Mouse (Mus musculus): Measurements from ENCODE around the gene Prr36. TPM values are rescaled to one million over a fixed set of nuclear protein-coding genes. Genes with fewer than 3 reads are reported as not detected.

Gene Prr36
- total and polyA plus RNA-seq, 3 experiments: 0.16 to 0.60 (median 0.36) TPM

DNA sequence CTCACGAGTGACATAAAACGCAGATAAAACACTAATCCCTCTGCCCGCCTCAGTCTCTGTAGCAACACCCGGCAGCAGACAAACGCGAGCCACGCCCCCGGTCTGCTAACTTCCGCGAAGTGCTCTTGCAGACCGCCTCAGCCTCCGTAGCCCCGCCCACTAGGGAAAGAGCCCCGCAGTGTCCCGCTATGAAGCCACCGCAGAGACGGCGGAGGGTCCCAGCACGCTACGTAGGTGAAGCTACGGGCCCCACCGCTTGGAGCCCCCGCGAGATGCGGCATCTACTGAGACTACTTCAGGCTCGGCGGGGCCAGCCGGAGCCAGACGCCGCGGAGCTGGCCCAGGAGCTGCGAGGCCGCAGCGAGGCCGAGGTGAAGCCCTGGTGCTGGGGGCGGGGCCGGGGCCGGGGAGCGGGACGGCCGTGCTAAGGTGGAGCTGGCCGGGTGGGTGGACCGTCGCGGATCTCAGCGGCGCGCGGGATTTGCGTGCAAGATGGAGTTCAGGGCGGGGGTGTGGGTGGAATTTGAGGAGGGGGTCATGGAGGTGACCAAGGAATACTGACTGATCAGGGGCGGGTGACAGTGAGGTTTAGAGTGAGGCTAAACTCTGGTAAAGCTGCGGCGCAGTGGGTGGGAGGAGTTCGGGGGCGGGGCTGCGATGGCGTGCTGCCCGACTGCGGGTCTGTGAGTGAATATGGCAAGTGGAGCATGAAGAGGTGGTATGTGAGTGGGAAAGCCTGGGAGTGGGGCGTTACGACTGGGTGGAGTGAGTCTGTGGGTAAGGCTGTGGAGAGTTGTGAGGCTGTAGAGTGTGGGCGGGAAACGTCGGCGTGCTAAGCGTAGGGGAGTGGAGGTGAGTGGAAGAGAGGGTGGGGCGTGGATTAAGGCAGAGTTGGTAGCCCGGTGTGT is 35.9 kb upstream of the Prr36 start, which contains the start of gene Snapc2:
TSS of gene Snapc2 (plus strand) at position 147 of the 908 bp plus-strand sequence.
- DNase-seq (ENCODE audit: low spot score): peak; percentile 85
- H3K36me3 ChIP-seq (replicated peaks): peaks cover 74% of the 10 kb centered on the region
- peak; percentile 84 for ATAC-seq (ENCODE audit: extremely low read depth, insufficient number of reproducible peaks, low FRiP score, poor library complexity, severe bottlenecking)
- TF ChIP-seq GATA2 (IDR thresholded peaks at IDR 0.05; ENCODE audit: borderline replicate concordance, low read depth, low read length): no peak
- no peak for TF ChIP-seq POLR2AphosphoS5 (IDR thresholded peaks at IDR 0.05; ENCODE audit: insufficient replicate concordance, low read depth, low read length)
- TF ChIP-seq CTCF (IDR thresholded peaks at IDR 0.05; ENCODE audit: low read depth, low read length): no peak
- no peak for TF ChIP-seq GATA1 (IDR thresholded peaks at IDR 0.05; ENCODE audit: borderline replicate concordance, low read length)
- TF ChIP-seq TAL1 (conservative IDR thresholded peaks at IDR 0.05; ENCODE audit: low read depth, low read length): no peak
- no peaks in the 10 kb centered on the region for H3K9me3 ChIP-seq (replicated peaks)
- H3K4me3 ChIP-seq (ENCODE audit: low read depth, low read length): peak within 1 kb of the TSS; percentile 82
- peaks cover 35% of the 10 kb centered on the region for H3K4me1 ChIP-seq (ENCODE audit: insufficient read depth, low read depth, low read length)
- no peaks in the 10 kb centered on the region for H3K27me3 ChIP-seq (ENCODE audit: insufficient read depth, low read length)

DNA sequence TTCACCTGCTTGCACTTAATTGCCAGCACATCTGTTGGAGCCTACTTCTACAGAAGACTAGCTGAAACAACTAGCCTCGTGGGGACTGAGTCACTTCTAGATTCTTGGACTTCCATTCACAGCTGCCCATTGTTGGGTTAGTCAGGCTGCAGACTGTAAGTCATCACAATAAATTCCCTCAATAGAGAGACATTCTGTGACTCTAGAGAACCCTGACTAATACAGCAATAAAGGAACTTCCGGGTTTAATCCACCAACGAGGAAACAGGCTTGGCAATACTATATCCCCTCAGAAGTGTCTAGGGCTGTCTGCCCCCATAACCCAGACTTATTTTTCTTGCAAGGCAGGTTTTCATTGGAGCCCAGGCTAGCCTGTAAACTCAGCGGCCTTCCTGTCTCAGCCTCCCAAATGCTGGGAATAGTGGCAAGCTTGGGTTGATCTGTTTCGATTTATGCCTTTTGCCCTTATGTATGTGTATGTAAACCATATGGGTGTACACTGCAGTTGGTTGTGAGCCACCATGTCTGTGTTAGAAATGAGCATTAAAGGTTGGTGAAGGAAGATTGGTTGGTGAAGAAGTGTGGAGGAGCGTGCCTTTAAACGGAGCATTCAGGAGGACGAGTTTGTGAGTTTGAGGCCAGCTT is 35.0 kb upstream of the Prr36 start:
- TF ChIP-seq CTCF (IDR thresholded peaks at IDR 0.05; ENCODE audit: low read depth, low read length) (no peak), TAL1 (conservative IDR thresholded peaks at IDR 0.05; ENCODE audit: low read depth, low read length) (no peak), POLR2AphosphoS5 (IDR thresholded peaks at IDR 0.05; ENCODE audit: insufficient replicate concordance, low read depth, low read length) (no peak), GATA1 (IDR thresholded peaks at IDR 0.05; ENCODE audit: borderline replicate concordance, low read length) (no peak), GATA2 (IDR thresholded peaks at IDR 0.05; ENCODE audit: borderline replicate concordance, low read depth, low read length) (no peak)
- Histone ChIP-seq H3K4me1 (ENCODE audit: insufficient read depth, low read depth, low read length) (peaks cover 25% of the 10 kb centered on the region), H3K9me3 (replicated peaks) (no peaks in the 10 kb centered on the region), H3K36me3 (replicated peaks) (peaks cover 74% of the 10 kb centered on the region), H3K4me3 (ENCODE audit: low read depth, low read length) (peak overlapping the region; percentile 82), H3K27me3 (ENCODE audit: insufficient read depth, low read length) (no peaks in the 10 kb centered on the region)
- no peak for DNase-seq (ENCODE audit: low spot score)
- ATAC-seq (ENCODE audit: extremely low read depth, insufficient number of reproducible peaks, low FRiP score, poor library complexity, severe bottlenecking): no peak

DNA sequence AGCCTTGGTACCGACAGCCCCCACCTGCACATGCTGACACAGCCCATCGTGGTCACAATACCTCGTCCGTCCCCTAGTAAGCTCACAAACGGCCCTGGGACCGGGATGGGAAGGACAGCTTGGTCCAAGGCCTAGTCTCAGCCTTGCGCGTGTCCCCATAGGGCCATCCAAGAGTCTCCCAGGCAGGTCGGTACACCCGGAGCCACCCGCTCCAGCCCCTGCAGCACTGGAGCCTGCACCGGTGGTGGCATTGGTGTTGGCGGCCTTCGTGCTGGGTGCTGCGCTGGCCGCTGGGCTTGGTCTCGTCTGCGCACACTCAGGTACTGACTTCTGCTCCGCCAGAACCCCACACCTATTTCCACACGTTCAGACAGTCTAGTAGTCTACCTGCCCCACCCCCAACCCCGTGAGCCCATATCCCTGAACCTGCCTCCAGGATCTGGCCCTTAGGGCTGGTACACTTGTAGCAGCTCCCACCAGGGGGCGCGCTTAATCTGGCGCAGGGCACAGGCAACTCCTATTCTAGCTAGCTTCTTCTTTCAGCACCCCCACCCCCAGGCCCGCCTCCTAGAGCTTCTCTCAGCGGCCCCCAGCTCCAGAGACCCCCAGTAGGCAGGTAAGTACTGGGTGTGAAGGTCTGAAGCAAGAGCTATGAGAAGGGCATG is 33.2 kb upstream of the Prr36 start:
- no peak for ATAC-seq (ENCODE audit: extremely low read depth, insufficient number of reproducible peaks, low FRiP score, poor library complexity, severe bottlenecking)
- no peak overlapping the region for H3K4me3 ChIP-seq (ENCODE audit: low read depth, low read length)
- H3K36me3 ChIP-seq (replicated peaks): peaks cover 74% of the 10 kb centered on the region
- H3K4me1 ChIP-seq (ENCODE audit: insufficient read depth, low read depth, low read length): peaks cover 27% of the 10 kb centered on the region
- H3K9me3 ChIP-seq (replicated peaks): no peaks in the 10 kb centered on the region
- TF ChIP-seq CTCF (IDR thresholded peaks at IDR 0.05; ENCODE audit: low read depth, low read length) (no peak), TAL1 (conservative IDR thresholded peaks at IDR 0.05; ENCODE audit: low read depth, low read length) (no peak), GATA1 (IDR thresholded peaks at IDR 0.05; ENCODE audit: borderline replicate concordance, low read length) (no peak), POLR2AphosphoS5 (IDR thresholded peaks at IDR 0.05; ENCODE audit: insufficient replicate concordance, low read depth, low read length) (no peak), GATA2 (IDR thresholded peaks at IDR 0.05; ENCODE audit: borderline replicate concordance, low read depth, low read length) (no peak)
- no peak for DNase-seq (ENCODE audit: low spot score)
- H3K27me3 ChIP-seq (ENCODE audit: insufficient read depth, low read length): no peaks in the 10 kb centered on the region

DNA sequence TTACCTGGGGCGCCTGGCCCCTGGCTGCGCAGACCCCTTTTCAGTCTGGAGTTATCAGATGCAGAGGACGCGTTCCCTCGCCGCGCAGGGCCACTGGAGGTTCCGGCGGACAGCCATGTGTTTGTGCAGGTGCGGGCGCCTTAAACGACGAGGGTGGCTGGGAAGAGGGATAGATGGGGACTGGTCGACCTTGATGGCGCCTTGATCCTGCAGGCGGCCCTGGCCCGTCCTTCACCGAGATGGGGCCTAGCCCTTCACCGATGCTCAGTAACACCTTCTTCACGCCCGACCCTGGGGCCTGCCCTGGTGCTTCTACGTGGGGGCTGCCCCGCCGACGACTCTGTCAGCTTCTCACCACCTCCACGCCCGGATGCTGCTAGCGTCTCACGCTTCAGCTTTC is 32.0 kb upstream of the Prr36 start:
- H3K36me3 ChIP-seq (replicated peaks): peaks cover 74% of the 10 kb centered on the region
- no peaks in the 10 kb centered on the region for H3K27me3 ChIP-seq (ENCODE audit: insufficient read depth, low read length)
- H3K9me3 ChIP-seq (replicated peaks): no peaks in the 10 kb centered on the region
- no peak for TF ChIP-seq GATA1 (IDR thresholded peaks at IDR 0.05; ENCODE audit: borderline replicate concordance, low read length)
- no peak for TF ChIP-seq TAL1 (conservative IDR thresholded peaks at IDR 0.05; ENCODE audit: low read depth, low read length)
- no peak for TF ChIP-seq GATA2 (IDR thresholded peaks at IDR 0.05; ENCODE audit: borderline replicate concordance, low read depth, low read length)
- TF ChIP-seq CTCF (IDR thresholded peaks at IDR 0.05; ENCODE audit: low read depth, low read length): no peak
- no peak for TF ChIP-seq POLR2AphosphoS5 (IDR thresholded peaks at IDR 0.05; ENCODE audit: insufficient replicate concordance, low read depth, low read length)
- DNase-seq (ENCODE audit: low spot score): no peak
- H3K4me1 ChIP-seq (ENCODE audit: insufficient read depth, low read depth, low read length): peaks cover 25% of the 10 kb centered on the region
- ATAC-seq (ENCODE audit: extremely low read depth, insufficient number of reproducible peaks, low FRiP score, poor library complexity, severe bottlenecking): no peak
- H3K4me3 ChIP-seq (ENCODE audit: low read depth, low read length): no peak overlapping the region

DNA sequence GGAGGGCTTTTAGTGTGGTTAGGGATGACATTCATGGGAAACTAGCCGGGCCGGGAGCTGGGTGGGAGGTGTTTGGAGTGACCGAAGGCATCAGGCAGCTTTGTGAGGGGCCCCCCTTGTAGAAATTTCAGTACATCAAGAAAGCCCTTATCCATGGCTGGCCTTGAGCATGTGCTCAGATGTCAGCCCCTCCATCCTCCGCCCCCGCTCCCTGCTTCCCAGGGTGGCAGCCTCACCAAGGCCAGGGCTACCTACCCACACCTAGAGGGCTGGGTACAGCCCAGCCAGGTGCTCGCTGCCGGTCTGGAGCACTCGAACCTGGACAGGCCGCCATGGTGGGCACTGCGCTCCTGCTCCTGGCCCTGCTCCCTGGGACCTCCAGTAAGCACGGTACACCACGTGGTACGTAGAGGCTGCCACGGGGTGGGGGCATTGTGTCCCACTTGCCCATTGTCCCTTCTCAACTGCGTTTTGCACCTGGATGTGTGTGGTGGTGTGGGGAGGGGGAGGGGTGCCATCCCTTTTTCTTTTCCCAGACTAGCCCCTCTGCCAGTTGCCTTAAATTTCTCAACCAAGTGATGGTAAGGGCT is 30.8 kb upstream of the Prr36 start, which contains the start of gene Tgfbr3l:
TSS of gene Tgfbr3l (plus strand) at position 264 of the 590 bp plus-strand sequence.
- Histone ChIP-seq H3K27me3 (ENCODE audit: insufficient read depth, low read length) (no peaks in the 10 kb centered on the region), H3K4me1 (ENCODE audit: insufficient read depth, low read depth, low read length) (peaks cover 22% of the 10 kb centered on the region), H3K36me3 (replicated peaks) (peaks cover 83% of the 10 kb centered on the region), H3K9me3 (replicated peaks) (no peaks in the 10 kb centered on the region), H3K4me3 (ENCODE audit: low read depth, low read length) (no peak within 1 kb of the TSS; the same call in 1 of the 2 replicates)
- TF ChIP-seq GATA2 (IDR thresholded peaks at IDR 0.05; ENCODE audit: borderline replicate concordance, low read depth, low read length) (no peak), GATA1 (IDR thresholded peaks at IDR 0.05; ENCODE audit: borderline replicate concordance, low read length) (no peak), CTCF (IDR thresholded peaks at IDR 0.05; ENCODE audit: low read depth, low read length) (no peak), POLR2AphosphoS5 (IDR thresholded peaks at IDR 0.05; ENCODE audit: insufficient replicate concordance, low read depth, low read length) (no peak), TAL1 (conservative IDR thresholded peaks at IDR 0.05; ENCODE audit: low read depth, low read length) (no peak)
- no peak for ATAC-seq (ENCODE audit: extremely low read depth, insufficient number of reproducible peaks, low FRiP score, poor library complexity, severe bottlenecking)
- no peak for DNase-seq (ENCODE audit: low spot score)

All from G1E (cell line).